Comparison of ENCODE assay signal across 24 mouse cellular contexts in the genomic region with DNA sequence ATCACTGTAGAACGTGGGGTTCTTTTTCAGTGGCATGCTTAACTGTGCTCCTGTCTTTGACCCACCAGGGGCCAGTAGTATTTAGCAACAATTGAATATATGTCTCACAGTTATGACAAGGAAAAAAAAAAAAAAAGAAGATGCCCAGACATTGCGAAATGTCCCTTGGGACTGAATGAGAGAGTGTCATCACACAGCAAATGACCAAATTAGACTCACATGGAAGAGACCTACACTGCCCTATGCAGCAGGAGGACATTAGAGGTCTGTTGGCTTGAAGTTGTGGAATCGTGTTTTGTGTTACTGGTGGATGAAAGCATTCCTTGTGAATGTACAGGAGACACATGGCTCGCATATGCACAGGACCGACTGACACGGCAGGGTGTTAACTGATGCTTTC.
DNase-seq lines count a peak whose midpoint lies in the region; ATAC-seq lines count a peak whose summit lies in the region.
"Had no signal": no experiment of that assay in that cellular context is flagged by ENCODE, and none has a peak within 500 bp of the region (broad histone marks: within the 10 kb centered on the region; RNA-seq: fewer than 3 reads in every experiment).

No protein-coding gene starts in this region.

- H3K4me2 ChIP-seq in lung, embryonic 16.5 days (ENCODE audit: low read depth, low read length) = no peak overlapping the region
- H3K4me2 ChIP-seq in liver, embryonic 12.5 days = no peak overlapping the region
- no peak overlapping the region for H3K4me2 ChIP-seq in midbrain, embryonic 14.5 days (ENCODE audit: low read length)
- H3K4me2 ChIP-seq: embryonic facial prominence, embryonic 12.5 days; embryonic facial prominence, embryonic 15.5 days; heart, embryonic 13.5 days; hindbrain, embryonic 12.5 days; hindbrain, embryonic 15.5 days had no signal

- H3K9me3 ChIP-seq in lung, embryonic 16.5 days (ENCODE audit: control insufficient read depth, low read length) = no peaks in the 10 kb centered on the region
- H3K9me3 ChIP-seq in liver, embryonic 12.5 days (replicated peaks) = no peaks in the 10 kb centered on the region
- H3K9me3 ChIP-seq in midbrain, embryonic 14.5 days (ENCODE audit: control insufficient read depth, low read length) = no peaks in the 10 kb centered on the region
- H3K9me3 ChIP-seq: embryonic facial prominence, embryonic 12.5 days; embryonic facial prominence, embryonic 15.5 days; heart, embryonic 10.5 days; heart, embryonic 13.5 days; hindbrain, embryonic 12.5 days; hindbrain, embryonic 15.5 days had no signal

- H3K4me1 ChIP-seq in lung, embryonic 16.5 days (replicated peaks; ENCODE audit: control insufficient read depth, insufficient read depth, low read length) = no peaks in the 10 kb centered on the region; the same call in none of the 2 replicates
- H3K4me1 ChIP-seq in liver, embryonic 12.5 days = no peaks in the 10 kb centered on the region
- H3K4me1 ChIP-seq in midbrain, embryonic 14.5 days (ENCODE audit: control insufficient read depth, insufficient read depth, low read length) = no peaks in the 10 kb centered on the region
- H3K4me1 ChIP-seq: embryonic facial prominence, embryonic 12.5 days; heart, embryonic 10.5 days; heart, embryonic 13.5 days; hindbrain, embryonic 12.5 days; hindbrain, embryonic 15.5 days had no signal

- WGBS in lung, embryonic 16.5 days = 59% methylated on average over 6 of the region's 6 CpGs
- WGBS in liver, embryonic 12.5 days (ENCODE audit: insufficient replicate concordance) = 67% methylated on average over 6 of the region's 6 CpGs
- 91% methylated on average over 6 of the region's 6 CpGs for WGBS in midbrain, embryonic 14.5 days

- no peaks in the 10 kb centered on the region for H3K27me3 ChIP-seq in lung, embryonic 16.5 days (ENCODE audit: control insufficient read depth, insufficient read depth, low read depth, low read length)
- H3K27me3 ChIP-seq in liver, embryonic 12.5 days (replicated peaks) = no peaks in the 10 kb centered on the region
- H3K27me3 ChIP-seq in midbrain, embryonic 14.5 days (ENCODE audit: control insufficient read depth, insufficient read depth, low read length) = no peaks in the 10 kb centered on the region
- H3K27me3 ChIP-seq: embryonic facial prominence, embryonic 12.5 days; embryonic facial prominence, embryonic 15.5 days; heart, embryonic 13.5 days; hindbrain, embryonic 12.5 days; hindbrain, embryonic 15.5 days had no signal

- no peak overlapping the region for H3K9ac ChIP-seq in lung, embryonic 16.5 days (ENCODE audit: low read length)
- H3K9ac ChIP-seq in liver, embryonic 12.5 days = no peak overlapping the region
- H3K9ac ChIP-seq in midbrain, embryonic 14.5 days (replicated peaks; ENCODE audit: low read length) = no peak overlapping the region
- H3K9ac ChIP-seq: embryonic facial prominence, embryonic 12.5 days; embryonic facial prominence, embryonic 15.5 days; forebrain, postnatal 0 days; heart, embryonic 13.5 days; hindbrain, embryonic 12.5 days; hindbrain, embryonic 15.5 days had no signal

- ATAC-seq in lung, embryonic 16.5 days (ENCODE audit: low read depth) = peak; percentile 79; the same call in 1 of the 2 replicates
- peak; percentile 49 for ATAC-seq in megakaryocyte, adult 5-6 weeks (ENCODE audit: poor library complexity, severe bottlenecking)
- no peak for ATAC-seq in liver, embryonic 12.5 days
- ATAC-seq in midbrain, embryonic 14.5 days (ENCODE audit: low FRiP score, low TSS enrichment) = no peak
- ATAC-seq: CD4-positive, CD25-positive, alpha-beta regulatory T cell, adult 4 months; forebrain, embryonic 14.5 days; forebrain, postnatal 0 days had no signal

- no peak for DNase-seq in lung, postnatal 10 days
- DNase-seq in adipocyte (ENCODE audit: low spot score) = peak; percentile 74
- no peak for DNase-seq in midbrain, embryonic 14.5 days
- no peak for DNase-seq in frontal cortex, postnatal 36 days (ENCODE audit: low spot score in 2 of 2)
- DNase-seq: adrenal gland, adult 8-10 months; adrenal gland, postnatal 25 days; B cell, adult 2 months; cerebellum, adult 11-12 months; cerebellum, adult 9-10 months; cerebellum, postnatal 14 days; forebrain, postnatal 0 days; gastrocnemius, postnatal 25 days; heart, adult 2 months had no signal

- H3K36me3 ChIP-seq in lung, embryonic 16.5 days (ENCODE audit: control insufficient read depth, insufficient read depth, low read length) = no peaks in the 10 kb centered on the region
- no peaks in the 10 kb centered on the region for H3K36me3 ChIP-seq in liver, embryonic 12.5 days
- H3K36me3 ChIP-seq in midbrain, embryonic 14.5 days (ENCODE audit: control insufficient read depth, insufficient read depth, low read length) = no peaks in the 10 kb centered on the region
- H3K36me3 ChIP-seq: embryonic facial prominence, embryonic 12.5 days; embryonic facial prominence, embryonic 15.5 days; heart, embryonic 10.5 days; heart, embryonic 13.5 days; hindbrain, embryonic 12.5 days; hindbrain, embryonic 15.5 days had no signal

- H3K4me3 ChIP-seq in lung, embryonic 16.5 days (ENCODE audit: low read length) = no peak overlapping the region
- no peak overlapping the region for H3K4me3 ChIP-seq in liver, embryonic 12.5 days
- H3K4me3 ChIP-seq in midbrain, embryonic 14.5 days (replicated peaks; ENCODE audit: low read depth, low read length) = no peak overlapping the region
- H3K4me3 ChIP-seq: embryonic facial prominence, embryonic 12.5 days; embryonic facial prominence, embryonic 15.5 days; heart, adult 2 months; heart, embryonic 10.5 days; heart, embryonic 13.5 days; hindbrain, embryonic 12.5 days; hindbrain, embryonic 15.5 days had no signal

- H3K27ac ChIP-seq in lung, embryonic 16.5 days (ENCODE audit: low read length) = no peak overlapping the region
- H3K27ac ChIP-seq in liver, embryonic 12.5 days = no peak overlapping the region
- no peak overlapping the region for H3K27ac ChIP-seq in midbrain, embryonic 14.5 days (replicated peaks; ENCODE audit: low read depth, low read length)
- H3K27ac ChIP-seq: embryonic facial prominence, embryonic 12.5 days; embryonic facial prominence, embryonic 15.5 days; heart, adult 2 months; heart, embryonic 10.5 days; heart, embryonic 13.5 days; hindbrain, embryonic 12.5 days; hindbrain, embryonic 15.5 days had no signal

Comparison
In these comparisons a context has a peak if more than half of its experiments do, and no peak if none do; other contexts are left out.
1. ATAC-seq: peak in lung, embryonic 16.5 days (single experiment) and megakaryocyte, adult 5-6 weeks (single experiment); none in liver, embryonic 12.5 days (single experiment) and midbrain, embryonic 14.5 days (single experiment).